Mouse (Mus musculus) hindlimb bud, embryonic 11.5 days (tissue): Measurements from ENCODE around the gene Fcer1g.
A peak's percentile ranks its signal among the peaks of the same experiment; 100 is the strongest.

Experiments
- DNase-seq: peaks from one replicate; pipeline ENCODE4 v3.0.0-alpha.2; 2012; ENCODE audit warnings: low read depth, low spot score; ENCODE audit errors: extremely low spot score

Fcer1g gene

GRCm38 (mm10) chr1:171234126-171234525, at the start of gene Fcer1g:
Gene Fcer1g (minus strand): TSS chr1:171234365.
- DNase-seq: no peak

DNA sequence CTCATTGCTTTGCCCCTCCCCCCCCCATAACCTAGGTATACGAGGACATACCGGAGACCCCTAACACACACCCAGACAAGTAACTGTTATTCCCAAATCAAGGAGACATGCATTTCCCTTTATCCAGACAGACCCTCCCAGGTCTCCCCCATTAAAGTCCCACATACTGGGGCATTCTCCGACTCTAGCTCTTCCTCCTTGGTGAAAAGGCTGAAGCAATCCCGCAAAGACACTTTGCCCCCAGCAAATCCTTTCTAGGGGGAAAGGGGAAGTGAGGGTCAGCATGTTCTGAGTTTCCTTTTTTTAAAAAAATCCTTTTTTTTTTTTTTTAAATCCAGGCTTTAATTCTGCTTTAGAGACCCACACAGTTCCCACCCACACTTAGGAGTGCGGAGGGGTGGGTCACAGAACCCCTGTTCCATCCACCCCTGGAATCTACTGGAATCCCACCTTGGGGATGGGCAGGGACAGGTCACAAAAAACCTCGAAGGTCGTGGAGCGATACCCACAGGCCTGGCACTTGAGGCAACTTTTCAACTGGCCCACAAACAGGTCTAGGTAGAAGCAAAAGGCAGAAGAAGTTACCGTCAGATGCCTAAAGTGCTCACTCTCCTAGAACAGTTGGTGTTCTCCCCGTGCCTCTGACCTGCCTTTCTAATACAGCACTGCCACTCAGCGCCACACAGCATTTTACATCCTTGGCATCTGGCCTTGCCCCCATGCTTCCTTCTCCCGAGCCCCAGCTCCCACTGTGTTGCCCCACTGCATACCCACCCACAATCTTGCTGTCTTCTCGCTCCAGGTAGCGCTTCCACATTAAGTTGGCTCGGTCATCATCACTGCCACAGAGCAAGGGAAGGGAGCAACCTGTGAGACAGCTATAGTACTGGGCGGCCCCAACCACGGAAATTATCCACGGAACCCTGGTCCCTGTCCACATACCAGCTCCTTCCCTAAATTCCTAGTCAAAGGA, 49.3 kb upstream of the Fcer1g start:
- DNase-seq: no peak

GRCm38 (mm10) chr1:171282086-171282805, 48.1 kb upstream of the Fcer1g start:
- DNase-seq: no peak

GRCm38 (mm10) chr1:171281528-171281923, 47.4 kb upstream of the Fcer1g start:
- DNase-seq: no peak

GRCm38 (mm10) chr1:171280916-171281527, 46.9 kb upstream of the Fcer1g start, which contains the start of gene Ppox:
Gene Ppox (minus strand): TSS chr1:171281186.
- DNase-seq: peak; percentile 97

DNA sequence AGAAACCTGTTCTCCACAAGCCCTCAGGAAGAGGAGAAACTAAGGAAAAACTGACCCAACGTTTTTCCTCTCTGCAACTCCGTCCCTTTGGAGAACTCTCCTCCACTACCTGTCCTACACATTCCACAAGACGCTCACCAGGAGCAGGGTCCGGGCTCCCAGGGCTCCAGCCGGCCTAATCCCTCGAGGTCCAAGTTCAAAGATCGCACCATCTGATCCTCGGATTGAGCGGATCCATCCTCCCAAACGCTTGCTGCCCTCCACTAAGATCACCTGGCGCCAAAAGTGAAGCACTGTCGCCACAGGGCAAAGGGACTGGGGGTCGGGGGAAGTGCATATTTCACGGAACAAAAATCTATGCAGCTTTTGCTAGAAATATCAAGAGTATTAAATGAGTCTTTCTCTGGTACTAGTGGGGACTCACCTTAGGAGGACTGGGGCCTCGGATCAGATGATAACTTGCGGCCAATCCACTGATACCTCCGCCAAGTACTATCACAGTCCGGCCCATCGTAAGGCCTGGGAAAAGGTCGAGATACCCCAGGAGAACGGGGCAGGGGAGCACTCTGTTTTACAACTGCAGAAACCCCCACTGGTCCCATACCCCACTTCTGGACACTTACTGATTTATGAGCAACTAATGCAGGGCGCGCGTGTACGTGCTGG, 46.2 kb upstream of the Fcer1g start:
- DNase-seq: no peak

DNA sequence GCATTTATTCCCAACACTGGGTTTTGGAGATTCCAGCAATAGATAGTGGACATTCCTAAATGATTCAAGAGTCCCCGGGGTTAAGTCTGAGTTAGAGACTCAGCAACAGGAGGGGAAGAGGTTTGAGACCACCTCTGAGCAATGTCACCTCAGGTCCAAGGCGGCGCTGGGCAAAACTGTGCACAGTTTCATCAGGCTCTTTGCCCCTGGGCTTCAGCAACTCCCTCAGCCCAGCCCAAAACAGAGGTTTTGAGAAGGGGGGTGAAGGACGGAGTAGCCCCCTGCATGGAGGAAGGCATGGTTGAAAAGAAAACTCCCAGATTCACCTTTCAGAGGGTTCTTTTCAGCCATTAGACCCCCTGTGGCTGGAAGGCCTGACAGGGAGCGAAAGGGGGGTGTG, 45.6 kb upstream of the Fcer1g start:
- DNase-seq: no peak

DNA sequence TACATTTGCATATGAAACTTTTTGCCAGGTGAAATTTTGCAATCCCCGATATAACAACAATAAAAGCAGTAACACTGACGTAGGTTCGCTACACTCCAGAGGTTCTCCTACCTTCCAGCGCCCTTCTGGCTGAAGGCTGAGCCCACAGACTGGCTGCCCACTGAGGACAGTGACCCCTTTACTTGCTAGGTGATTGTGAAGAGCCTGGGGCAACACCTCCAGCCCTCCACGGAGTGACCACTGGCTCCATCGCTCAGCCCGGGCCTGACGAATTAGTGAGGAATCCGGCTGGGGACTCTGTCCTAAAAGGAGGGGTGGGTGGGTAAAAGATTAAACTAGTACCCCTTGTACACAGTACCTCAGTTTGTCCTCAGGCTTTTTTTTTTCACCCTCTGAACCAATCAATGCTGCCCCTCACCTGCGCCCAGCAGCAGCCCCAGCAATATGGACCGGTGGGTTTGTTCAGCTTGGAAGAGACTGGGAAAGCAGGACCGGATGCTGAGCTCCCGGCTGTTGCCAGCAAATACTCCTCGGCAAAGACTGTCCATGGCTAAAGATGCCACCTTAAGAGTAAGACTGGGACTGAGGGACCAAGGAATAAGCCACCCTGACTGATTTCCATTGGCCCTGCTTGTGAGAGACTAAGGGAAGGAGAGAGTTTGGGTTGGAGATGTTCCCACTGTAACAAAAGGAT, 45.0 kb upstream of the Fcer1g start:
- DNase-seq: no peak

- no peak for DNase-seq
Observed at GRCm38 (mm10) chr1:171278436-171278835, 44.3 kb upstream of the Fcer1g start.

GRCm38 (mm10) chr1:171277736-171278135, 43.6 kb upstream of the Fcer1g start:
- no peak for DNase-seq

GRCm38 (mm10) chr1:171276110-171276748, 42.1 kb upstream of the Fcer1g start:
- no peak for DNase-seq

GRCm38 (mm10) chr1:171275144-171275734, 41.1 kb upstream of the Fcer1g start:
- no peak for DNase-seq

DNA sequence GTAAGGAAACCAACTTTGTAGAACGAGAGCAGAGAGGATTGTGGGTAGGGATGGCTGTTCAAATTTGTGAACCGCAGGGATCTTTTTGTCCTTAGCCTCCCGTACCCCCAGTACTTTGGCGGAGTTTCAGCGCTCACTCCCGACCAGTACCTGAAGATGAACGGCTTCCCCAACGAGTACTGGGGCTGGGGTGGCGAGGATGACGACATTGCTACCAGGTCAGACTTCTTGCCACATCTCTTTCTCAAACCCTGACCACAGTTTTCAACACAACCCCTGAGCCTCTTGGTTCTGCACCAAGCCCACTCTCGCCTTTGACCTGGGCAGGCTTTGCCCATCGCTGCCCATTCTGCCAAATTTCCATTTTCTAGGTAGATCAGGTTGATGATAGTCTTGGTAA, 40.0 kb upstream of the Fcer1g start:
- no peak for DNase-seq

DNA sequence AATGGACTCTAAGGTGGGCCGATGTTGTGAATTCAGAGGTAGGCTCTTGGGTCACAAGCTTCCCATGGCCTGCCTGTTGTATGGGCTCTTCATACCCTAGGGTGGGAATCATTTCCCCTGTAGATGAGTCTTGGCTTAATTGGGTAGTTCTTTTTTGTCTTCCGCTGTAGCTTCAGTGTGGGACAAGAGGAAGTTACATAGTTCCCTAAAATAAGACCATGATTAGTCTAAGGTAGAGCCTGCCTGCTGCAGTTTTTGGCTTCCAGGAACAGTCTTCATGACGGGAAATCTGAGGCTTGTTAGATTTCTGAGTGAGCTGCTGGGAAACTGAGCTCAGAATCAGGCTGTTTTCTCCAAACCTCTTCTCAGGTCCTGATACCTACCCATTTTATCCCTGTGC, 37.9 kb upstream of the Fcer1g start:
- no peak for DNase-seq

- DNase-seq: no peak
Observed at GRCm38 (mm10) chr1:171271622-171272021, 37.5 kb upstream of the Fcer1g start.

DNA sequence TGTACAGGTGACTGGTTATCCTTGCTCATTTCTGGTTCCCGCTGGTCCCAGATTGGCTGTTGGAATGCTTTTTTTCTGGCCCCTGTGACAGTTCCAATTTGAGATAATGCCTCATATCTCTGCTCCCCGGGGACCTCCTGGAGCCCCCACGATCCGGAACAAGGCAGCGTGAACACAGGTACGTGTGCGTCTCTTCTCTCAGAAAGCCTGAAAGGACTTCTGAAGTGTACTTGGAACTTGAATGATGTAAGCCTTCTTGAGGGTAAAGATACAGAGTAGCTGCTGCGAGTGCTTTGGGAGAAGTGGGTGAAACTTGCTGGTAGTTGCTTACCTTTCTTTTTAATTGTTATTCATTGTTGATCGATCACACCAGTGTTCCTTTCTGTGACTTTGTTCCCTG, 37.0 kb upstream of the Fcer1g start:
- no peak for DNase-seq

GRCm38 (mm10) chr1:171270573-171270900, 36.4 kb upstream of the Fcer1g start:
- no peak for DNase-seq

DNA sequence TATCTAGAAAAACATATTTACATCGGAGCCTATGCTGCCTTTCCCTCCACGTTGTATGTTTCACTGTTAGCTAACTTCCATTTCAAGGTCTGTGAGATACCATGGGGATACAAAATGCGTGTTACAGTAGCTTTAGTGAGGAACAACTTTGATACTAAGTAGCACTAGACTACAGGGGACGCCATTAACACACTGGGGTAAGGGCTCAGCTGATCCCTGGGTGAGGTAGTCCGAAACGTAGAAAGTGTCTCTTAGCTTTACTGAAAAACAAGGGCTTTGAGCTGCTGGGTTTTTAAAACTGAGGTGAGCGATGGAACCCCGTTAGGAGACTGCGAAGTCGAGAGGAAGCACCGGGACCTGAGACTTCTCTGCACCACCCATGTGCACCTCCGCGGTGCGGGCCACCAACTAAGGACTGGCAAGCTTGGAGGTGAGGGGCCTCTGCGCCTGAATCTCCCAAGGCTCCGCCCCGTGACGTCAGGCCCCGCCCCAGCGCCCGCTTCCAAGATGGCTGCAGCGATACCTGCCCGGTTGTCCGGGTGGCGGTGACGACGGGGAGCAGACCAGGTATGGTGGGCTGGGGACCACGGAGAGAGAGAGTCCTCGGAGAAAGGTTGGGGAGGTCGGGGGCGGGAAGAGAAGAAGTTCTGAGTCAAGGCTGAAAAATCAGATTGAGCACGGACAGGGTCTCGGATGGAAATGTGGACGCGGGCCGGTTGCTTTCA, 35.8 kb upstream of the Fcer1g start, which contains the start of gene B4galt3:
Gene B4galt3, plus strand, starts transcription at position 481 of the 725 bp plus-strand sequence.
- peak; percentile 42 for DNase-seq

DNA sequence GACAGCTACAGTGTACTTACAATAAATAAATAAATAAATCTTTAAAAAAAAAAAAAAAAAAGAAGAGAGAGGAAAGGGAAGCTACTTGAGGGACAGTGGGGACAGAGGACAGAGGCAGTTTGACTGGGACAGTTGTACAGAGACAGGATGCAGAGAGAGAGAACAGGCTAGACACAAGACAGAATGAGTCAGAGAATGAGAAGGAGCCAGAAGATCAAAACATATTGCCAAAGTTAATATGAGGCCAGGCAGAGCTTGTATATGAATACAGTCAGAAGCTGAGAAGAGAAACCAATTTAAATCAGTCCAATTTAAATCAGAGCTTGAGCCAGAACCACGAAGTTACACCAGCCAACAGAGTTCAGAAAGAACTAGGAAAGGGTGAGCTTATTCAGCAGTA, 34.2 kb upstream of the Fcer1g start:
- no peak for DNase-seq
